Mouse (Mus musculus) intestine, embryonic 15.5 days (tissue): Measurements from ENCODE around the gene Ccnf. TPM values are rescaled to one million over a fixed set of nuclear protein-coding genes. Genes with fewer than 3 reads are reported as not detected.

Experiments used
- ATAC-seq: fragments of 200-750 bp; cut with Nextera tagmentation; 2 replicates; pipeline ENCODE4 v1.8.0; 2017; ENCODE audit warnings: moderate TSS enrichment, moderate library complexity
- H3K27ac ChIP-seq: fragments of 300-500 bp; sonication (generic); 2 replicates; pipeline ENCODE4 v1.5.1; 2015; ENCODE audit warnings: mild to moderate bottlenecking, inconsistent platforms
- H3K27me3 ChIP-seq: fragments of 300-500 bp; sonication (generic); replicated peaks from 2 replicates; pipeline ENCODE4 v1.6.1; 2015; ENCODE audit warnings: inconsistent platforms
- H3K36me3 ChIP-seq: fragments of 300-500 bp; sonication (generic); 2 replicates; pipeline ENCODE4 v1.6.1; 2015; ENCODE audit warnings: inconsistent platforms
- H3K4me1 ChIP-seq: fragments of 300-500 bp; sonication (generic); replicated peaks from 2 replicates; pipeline ENCODE4 v1.6.1; 2015; ENCODE audit warnings: inconsistent platforms
- H3K4me2 ChIP-seq: fragments of 300-500 bp; sonication (generic); replicated peaks from 2 replicates; pipeline ENCODE4 v1.6.1; 2015; ENCODE audit warnings: mild to moderate bottlenecking, inconsistent platforms
- H3K4me3 ChIP-seq: fragments of 300-500 bp; sonication (generic); replicated peaks from 2 replicates; pipeline ENCODE4 v1.5.1; 2015; ENCODE audit warnings: inconsistent platforms
- H3K9ac ChIP-seq: fragments of 300-500 bp; sonication (generic); 2 replicates; pipeline ENCODE4 v1.6.1; 2015; ENCODE audit warnings: inconsistent platforms
- H3K9me3 ChIP-seq: fragments of 300-500 bp; sonication (generic); 2 replicates; pipeline ENCODE4 v1.6.1; 2016; ENCODE audit warnings: inconsistent platforms
- WGBS: fragments of 180-500 bp; shearing (Covaris S2); methylation state at CpG from one replicate; pipeline ENCODE4 v1.1.7; 2015; 5-methylcytosine and 5-hydroxymethylcytosine counted together
- polyA plus RNA-seq: library from polyadenylated mRNA; unstranded; fragments of >200 nt; fragmentation: Nextera tagmentation; extraction: Ambion mirVana; gene quantifications from 2 replicates; pipeline ENCODE4 v1.2.1, GENCODE M21; 2015

The Ccnf gene
- polyA plus RNA-seq, result 50.1 and 51.9 TPM in 2 replicates

DNA sequence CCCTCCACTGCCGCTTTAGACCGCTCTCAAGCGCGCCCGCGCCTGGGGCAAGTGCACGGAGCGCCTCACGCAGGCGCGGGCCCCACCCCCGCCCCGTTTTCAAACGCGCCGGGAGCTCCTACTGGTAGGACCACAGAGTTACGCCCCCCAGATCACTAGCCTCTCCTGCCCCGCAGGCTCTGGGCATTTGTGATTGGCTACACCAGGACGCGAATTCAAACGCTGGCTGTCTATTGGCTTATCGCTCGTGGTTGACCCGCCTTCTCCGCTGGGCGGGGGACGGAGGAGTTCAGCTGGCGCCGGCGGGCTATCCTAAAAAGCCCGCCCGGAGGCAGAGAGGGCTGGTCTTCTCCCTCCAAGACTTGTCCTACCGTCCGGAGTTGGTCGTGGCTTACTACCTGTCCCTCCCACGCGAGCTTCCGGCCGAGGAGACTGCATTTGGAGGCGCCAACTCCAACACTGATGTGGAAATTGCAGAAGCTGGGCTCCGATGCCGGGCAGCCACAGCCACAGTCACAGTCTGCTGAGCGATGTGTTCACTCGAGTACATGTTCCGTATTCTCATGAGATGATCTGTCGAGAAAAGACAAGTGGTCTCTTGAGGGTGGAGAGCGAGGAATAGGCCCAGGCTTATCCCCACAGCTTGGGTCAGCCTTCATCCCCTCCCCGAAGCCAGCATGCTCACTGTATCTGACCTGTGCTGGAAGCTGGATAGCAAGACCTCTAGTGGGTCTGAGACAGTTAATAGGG is at the start of gene Ccnf:
TSS of gene Ccnf (minus strand) at position 165 of the 750 bp plus-strand sequence.
- ATAC-seq, result peak; percentile 100
- no peaks in the 10 kb centered on the region for H3K27me3 ChIP-seq
- WGBS, result under 1% methylated on average over 48 of the region's 48 CpGs
- peak within 1 kb of the TSS; percentile 86 for H3K4me2 ChIP-seq
- H3K4me3 ChIP-seq, result peak within 1 kb of the TSS; percentile 89
- peaks cover 10% of the 10 kb centered on the region for H3K4me1 ChIP-seq
- H3K27ac ChIP-seq, result peak within 1 kb of the TSS; percentile 82
- peaks cover 3% of the 10 kb centered on the region; the same call in 1 of the 2 replicates for H3K9me3 ChIP-seq
- H3K9ac ChIP-seq, result peak within 1 kb of the TSS; percentile 83
- H3K36me3 ChIP-seq, result peaks cover 13% of the 10 kb centered on the region; the same call in 1 of the 2 replicates

- H3K27me3 ChIP-seq, result no peaks in the 10 kb centered on the region
- H3K36me3 ChIP-seq, result no peaks in the 10 kb centered on the region
- no peaks in the 10 kb centered on the region for H3K9me3 ChIP-seq
- no peak for ATAC-seq
- H3K4me3 ChIP-seq, result no peak overlapping the region
- no peak overlapping the region for H3K27ac ChIP-seq
- H3K4me2 ChIP-seq, result no peak overlapping the region
- H3K9ac ChIP-seq, result no peak overlapping the region
- no peaks in the 10 kb centered on the region for H3K4me1 ChIP-seq
- 68% methylated on average over 4 of the region's 4 CpGs for WGBS
Measured at GRCm38 (mm10) chr17:24300651-24301050, 49.4 kb upstream of the Ccnf start.

GRCm38 (mm10) chr17:24289338-24289737 is 38.1 kb upstream of the Ccnf start:
- Histone ChIP-seq H3K4me2 (no peak overlapping the region), H3K4me3 (no peak overlapping the region), H3K9me3 (no peaks in the 10 kb centered on the region), H3K9ac (no peak overlapping the region), H3K4me1 (no peaks in the 10 kb centered on the region), H3K36me3 (no peaks in the 10 kb centered on the region), H3K27me3 (no peaks in the 10 kb centered on the region), H3K27ac (no peak overlapping the region)
- ATAC-seq, result no peak
- 83% methylated on average over 5 of the region's 5 CpGs for WGBS

GRCm38 (mm10) chr17:24288477-24288876 is 37.2 kb upstream of the Ccnf start:
- no peak overlapping the region for H3K9ac ChIP-seq
- no peaks in the 10 kb centered on the region for H3K9me3 ChIP-seq
- H3K4me2 ChIP-seq, result no peak overlapping the region
- H3K36me3 ChIP-seq, result no peaks in the 10 kb centered on the region
- no peak overlapping the region for H3K4me3 ChIP-seq
- no peak overlapping the region for H3K27ac ChIP-seq
- H3K4me1 ChIP-seq, result no peaks in the 10 kb centered on the region
- no peak for ATAC-seq
- H3K27me3 ChIP-seq, result no peaks in the 10 kb centered on the region
- WGBS, result 85% methylated on average over 9 of the region's 9 CpGs

DNA sequence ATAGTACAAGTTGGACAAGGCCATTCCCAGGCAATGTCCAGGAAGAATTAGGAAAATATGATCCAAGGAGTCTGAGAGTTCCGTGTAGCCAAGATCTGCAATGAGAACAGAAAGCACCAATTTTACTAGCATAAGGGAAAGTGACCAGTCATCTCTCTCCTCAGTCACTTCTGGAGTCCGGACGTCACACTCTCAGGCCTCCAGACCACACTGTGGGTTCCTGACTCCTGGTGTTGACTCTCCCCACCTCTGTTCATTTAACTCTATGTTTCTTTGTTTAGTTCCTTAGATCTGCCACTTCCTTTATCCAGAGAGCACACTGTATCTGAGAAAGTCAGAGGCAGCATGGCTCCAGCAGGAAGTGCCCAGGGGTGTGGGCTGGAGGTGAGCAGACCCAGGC is 34.4 kb upstream of the Ccnf start:
- H3K9ac ChIP-seq, result no peak overlapping the region
- 57% methylated on average over 3 of the region's 3 CpGs for WGBS
- no peaks in the 10 kb centered on the region for H3K36me3 ChIP-seq
- H3K27me3 ChIP-seq, result no peaks in the 10 kb centered on the region
- H3K27ac ChIP-seq, result no peak overlapping the region
- no peak overlapping the region for H3K4me2 ChIP-seq
- H3K4me3 ChIP-seq, result no peak overlapping the region
- no peaks in the 10 kb centered on the region for H3K4me1 ChIP-seq
- no peak for ATAC-seq
- H3K9me3 ChIP-seq, result no peaks in the 10 kb centered on the region

GRCm38 (mm10) chr17:24283266-24283818 is 32.1 kb upstream of the Ccnf start:
- 64% methylated on average over 9 of the region's 9 CpGs for WGBS
- Histone ChIP-seq H3K27ac (no peak overlapping the region), H3K4me2 (no peak overlapping the region), H3K4me3 (no peak overlapping the region), H3K9ac (no peak overlapping the region), H3K27me3 (no peaks in the 10 kb centered on the region), H3K4me1 (no peaks in the 10 kb centered on the region), H3K9me3 (no peaks in the 10 kb centered on the region), H3K36me3 (no peaks in the 10 kb centered on the region)
- ATAC-seq, result no peak

DNA sequence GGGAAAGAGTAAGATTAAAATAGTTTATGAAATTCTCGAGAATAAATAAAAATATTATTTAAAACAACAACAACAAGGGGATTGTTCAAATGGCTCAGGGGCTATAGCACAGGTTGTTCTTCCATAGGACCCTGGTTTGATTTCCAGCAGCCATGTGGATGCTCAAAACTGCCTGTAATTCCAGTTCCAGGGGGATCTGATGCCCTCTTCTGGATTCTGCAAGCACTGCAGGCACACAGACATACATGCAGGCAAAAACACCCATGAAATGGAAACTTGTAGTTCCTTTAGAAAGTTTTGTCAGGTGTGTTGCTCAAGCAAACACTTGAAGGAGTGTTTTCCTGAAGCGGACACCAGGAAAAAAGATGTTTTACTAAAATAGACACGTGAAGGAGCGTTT is 31.4 kb upstream of the Ccnf start:
- no peaks in the 10 kb centered on the region for H3K9me3 ChIP-seq
- no peak overlapping the region for H3K4me2 ChIP-seq
- no peaks in the 10 kb centered on the region for H3K4me1 ChIP-seq
- no peak overlapping the region for H3K4me3 ChIP-seq
- H3K36me3 ChIP-seq, result no peaks in the 10 kb centered on the region
- 60% methylated on average over 4 of the region's 4 CpGs for whole genome bisulfite sequencing
- no peak for ATAC-seq
- no peak overlapping the region for H3K27ac ChIP-seq
- H3K9ac ChIP-seq, result no peak overlapping the region
- H3K27me3 ChIP-seq, result no peaks in the 10 kb centered on the region

DNA sequence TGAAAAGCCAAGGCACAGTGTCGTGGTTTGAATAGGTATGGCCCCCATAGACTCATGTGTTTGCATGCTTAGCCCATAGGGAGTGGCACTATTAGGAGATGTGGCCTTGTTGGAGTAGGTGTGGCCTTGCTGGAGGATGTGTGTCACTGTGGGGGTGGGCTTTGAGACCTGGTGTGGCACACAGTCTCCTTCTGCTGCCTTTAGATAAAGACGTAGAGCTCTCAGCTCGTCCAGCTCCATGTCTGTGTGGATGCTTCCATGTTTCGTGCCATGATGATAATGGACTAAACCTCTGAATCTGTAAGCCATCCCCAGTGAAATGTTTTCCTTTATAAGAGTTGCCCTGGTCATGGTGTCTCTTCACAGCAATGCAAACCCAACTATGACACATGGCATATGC is 28.6 kb upstream of the Ccnf start:
- Histone ChIP-seq H3K27ac (no peak overlapping the region), H3K4me1 (no peaks in the 10 kb centered on the region), H3K4me2 (no peak overlapping the region), H3K4me3 (no peak overlapping the region), H3K9me3 (no peaks in the 10 kb centered on the region), H3K9ac (no peak overlapping the region), H3K27me3 (no peaks in the 10 kb centered on the region), H3K36me3 (no peaks in the 10 kb centered on the region)
- ATAC-seq, result no peak
- WGBS, result 80% methylated on average over 4 of the region's 4 CpGs

- H3K9me3 ChIP-seq, result no peaks in the 10 kb centered on the region
- H3K4me1 ChIP-seq, result no peaks in the 10 kb centered on the region
- ATAC-seq, result no peak
- H3K4me3 ChIP-seq, result no peak overlapping the region
- H3K36me3 ChIP-seq, result no peaks in the 10 kb centered on the region
- H3K27ac ChIP-seq, result no peak overlapping the region
- WGBS, result 90% methylated on average over 1 of the region's 1 CpGs
- H3K9ac ChIP-seq, result no peak overlapping the region
- no peaks in the 10 kb centered on the region for H3K27me3 ChIP-seq
- no peak overlapping the region for H3K4me2 ChIP-seq
Measured at GRCm38 (mm10) chr17:24267133-24267532, 15.8 kb upstream of the Ccnf start.

- Histone ChIP-seq H3K9ac (no peak overlapping the region), H3K27me3 (no peaks in the 10 kb centered on the region), H3K27ac (no peak overlapping the region), H3K4me3 (no peak overlapping the region), H3K9me3 (no peaks in the 10 kb centered on the region), H3K4me2 (no peak overlapping the region), H3K36me3 (no peaks in the 10 kb centered on the region), H3K4me1 (no peaks in the 10 kb centered on the region)
- ATAC-seq, result no peak
- WGBS, result 67% methylated on average over 2 of the region's 2 CpGs
Measured at GRCm38 (mm10) chr17:24264766-24265165, 13.5 kb upstream of the Ccnf start.

GRCm38 (mm10) chr17:24260516-24260915 is 9.2 kb upstream of the Ccnf start:
- Histone ChIP-seq H3K4me1 (no peaks in the 10 kb centered on the region), H3K9me3 (no peaks in the 10 kb centered on the region), H3K4me2 (no peak overlapping the region), H3K9ac (no peak overlapping the region), H3K4me3 (no peak overlapping the region), H3K36me3 (no peaks in the 10 kb centered on the region), H3K27me3 (no peaks in the 10 kb centered on the region), H3K27ac (no peak overlapping the region)
- ATAC-seq, result no peak
- WGBS, result 58% methylated on average over 4 of the region's 4 CpGs

DNA sequence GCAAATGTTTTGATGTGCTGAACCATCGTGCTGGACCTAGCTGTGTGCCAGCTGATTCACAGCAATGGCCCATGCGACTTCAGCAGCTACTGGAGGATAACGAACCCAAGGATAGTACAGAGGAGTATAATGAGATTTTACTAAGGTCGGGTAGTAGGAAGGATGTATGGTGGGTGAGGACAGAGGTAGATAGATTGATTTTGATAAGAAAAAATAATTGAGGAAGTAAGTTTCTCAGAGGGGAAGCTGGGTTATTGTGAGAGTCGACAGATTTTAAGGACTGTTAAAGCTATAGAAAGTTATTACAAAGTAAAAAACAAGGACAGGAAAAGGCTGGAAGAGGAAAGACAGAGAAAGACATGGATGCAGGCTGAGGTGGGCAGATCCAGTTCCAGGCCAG is 8.4 kb upstream of the Ccnf start:
- Histone ChIP-seq H3K27me3 (no peaks in the 10 kb centered on the region), H3K27ac (no peak overlapping the region), H3K4me1 (no peaks in the 10 kb centered on the region), H3K4me3 (no peak overlapping the region), H3K4me2 (no peak overlapping the region), H3K9ac (no peak overlapping the region), H3K9me3 (no peaks in the 10 kb centered on the region), H3K36me3 (no peaks in the 10 kb centered on the region)
- WGBS, result 64% methylated on average over 5 of the region's 5 CpGs
- no peak for ATAC-seq

- WGBS, result 52% methylated on average over 4 of the region's 4 CpGs
- no peaks in the 10 kb centered on the region for H3K27me3 ChIP-seq
Measured at GRCm38 (mm10) chr17:24258981-24259380, 7.7 kb upstream of the Ccnf start.

More at GRCm38 (mm10) chr17:24258981-24259380, 7.7 kb upstream of the Ccnf start:
- H3K4me3 ChIP-seq, result no peak overlapping the region
- H3K9me3 ChIP-seq, result no peaks in the 10 kb centered on the region
- H3K27ac ChIP-seq, result no peak overlapping the region
- no peak overlapping the region for H3K9ac ChIP-seq
- ATAC-seq, result no peak
- no peaks in the 10 kb centered on the region for H3K4me1 ChIP-seq
- H3K4me2 ChIP-seq, result no peak overlapping the region
- no peaks in the 10 kb centered on the region for H3K36me3 ChIP-seq
